Mouse (Mus musculus): ENCODE measurements around the gene Cbx4. TPM values are rescaled to one million over a fixed set of nuclear protein-coding genes. Genes with fewer than 3 reads are reported as not detected.
A peak's percentile ranks its signal among the peaks of the same experiment; 100 is the strongest.

Gene Cbx4
- total RNA-seq, 2 experiments from 2014 or later: 10.4 to 10.7 TPM

DNA sequence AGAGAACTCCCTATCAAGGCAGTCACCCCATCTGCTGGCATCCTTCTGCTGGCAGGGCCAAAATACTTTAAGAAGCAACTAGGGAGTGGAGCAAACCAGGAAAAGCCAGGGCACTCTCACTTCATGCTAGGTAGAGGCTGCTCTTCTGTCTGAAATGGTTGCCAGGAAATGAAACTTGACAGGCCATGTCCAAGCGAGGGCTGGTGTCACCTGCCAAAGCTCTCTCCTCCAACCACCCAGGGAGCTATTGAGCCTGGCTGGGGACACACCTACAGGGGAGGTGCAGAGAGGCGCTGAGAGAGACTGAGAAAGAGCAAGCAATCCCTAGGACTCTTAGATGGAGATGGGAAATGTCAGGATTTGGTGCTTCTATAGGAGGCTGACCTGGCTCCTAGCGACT lies 26.8 kb downstream of the Cbx4 start:
- no peak for DNase-seq (ENCODE audit: low spot score in 2 of 2)

DNA sequence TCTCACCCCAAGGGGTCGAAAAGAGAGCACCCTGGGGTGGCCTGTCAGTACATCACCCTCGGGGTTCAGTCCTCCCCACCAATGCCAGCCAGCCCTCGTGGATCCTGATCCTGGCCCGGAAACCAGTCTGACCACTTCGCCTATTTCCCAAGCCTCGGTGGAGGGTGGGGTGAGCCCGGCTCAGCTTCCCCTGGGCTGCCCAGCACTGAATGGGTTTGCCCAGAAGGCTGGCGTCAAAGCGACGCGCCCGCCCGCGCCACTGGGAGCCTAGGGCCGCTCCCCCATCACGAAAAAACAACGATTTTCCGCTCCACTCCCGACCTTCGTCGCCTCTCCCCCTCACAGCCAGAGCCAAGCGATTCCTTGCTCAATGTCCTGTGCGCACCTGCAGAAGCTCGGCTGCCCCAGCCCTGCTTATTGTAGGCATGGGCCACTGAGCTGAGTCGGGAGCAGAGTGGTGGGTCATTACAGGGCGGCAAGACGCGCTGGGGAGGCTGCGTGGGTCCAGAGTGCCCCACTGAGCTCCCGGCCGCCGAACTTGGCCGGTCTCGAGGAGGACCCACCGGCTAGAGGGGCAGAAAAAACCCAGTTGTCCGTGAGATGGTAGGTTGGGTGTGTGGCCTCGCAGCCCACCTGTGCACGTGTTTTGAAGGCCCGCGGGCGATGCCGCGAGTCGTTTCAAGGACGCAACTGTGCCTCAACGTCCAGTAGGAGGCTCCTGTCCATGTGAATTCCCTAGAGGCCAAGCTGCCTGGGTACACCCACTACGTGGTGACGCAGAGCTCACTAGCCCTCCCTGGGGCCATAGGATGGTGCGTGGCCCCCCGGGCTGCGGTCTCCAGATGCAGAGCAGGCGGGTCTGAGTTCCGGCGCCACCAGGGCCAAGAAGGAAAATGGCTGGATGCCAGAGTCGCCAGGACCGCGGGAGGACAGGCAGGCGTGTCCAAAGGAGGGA lies 27.7 kb downstream of the Cbx4 start:
- DNase-seq (ENCODE audit: low spot score in 2 of 2): no peak

DNA sequence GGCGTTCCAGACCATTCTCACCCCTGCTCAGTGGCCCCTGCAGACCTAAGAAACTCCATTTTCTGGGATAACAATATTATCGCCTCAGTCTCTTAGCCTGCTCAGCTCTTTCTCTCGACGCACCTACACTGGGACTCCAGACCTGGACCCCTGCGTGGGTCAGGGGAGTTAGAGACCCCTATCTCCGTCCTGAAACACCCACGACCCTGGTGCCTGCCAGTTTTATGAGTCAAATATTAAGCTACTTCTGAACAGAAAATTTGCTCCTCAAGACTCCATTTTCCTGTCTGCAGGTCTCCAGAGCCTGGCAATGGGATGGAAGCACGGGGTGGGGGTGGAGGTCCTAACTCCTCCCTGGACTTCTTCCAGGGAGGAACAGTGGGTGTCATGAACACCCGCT lies 28.7 kb downstream of the Cbx4 start:
- no peak for DNase-seq (ENCODE audit: low spot score in 2 of 2)

DNA sequence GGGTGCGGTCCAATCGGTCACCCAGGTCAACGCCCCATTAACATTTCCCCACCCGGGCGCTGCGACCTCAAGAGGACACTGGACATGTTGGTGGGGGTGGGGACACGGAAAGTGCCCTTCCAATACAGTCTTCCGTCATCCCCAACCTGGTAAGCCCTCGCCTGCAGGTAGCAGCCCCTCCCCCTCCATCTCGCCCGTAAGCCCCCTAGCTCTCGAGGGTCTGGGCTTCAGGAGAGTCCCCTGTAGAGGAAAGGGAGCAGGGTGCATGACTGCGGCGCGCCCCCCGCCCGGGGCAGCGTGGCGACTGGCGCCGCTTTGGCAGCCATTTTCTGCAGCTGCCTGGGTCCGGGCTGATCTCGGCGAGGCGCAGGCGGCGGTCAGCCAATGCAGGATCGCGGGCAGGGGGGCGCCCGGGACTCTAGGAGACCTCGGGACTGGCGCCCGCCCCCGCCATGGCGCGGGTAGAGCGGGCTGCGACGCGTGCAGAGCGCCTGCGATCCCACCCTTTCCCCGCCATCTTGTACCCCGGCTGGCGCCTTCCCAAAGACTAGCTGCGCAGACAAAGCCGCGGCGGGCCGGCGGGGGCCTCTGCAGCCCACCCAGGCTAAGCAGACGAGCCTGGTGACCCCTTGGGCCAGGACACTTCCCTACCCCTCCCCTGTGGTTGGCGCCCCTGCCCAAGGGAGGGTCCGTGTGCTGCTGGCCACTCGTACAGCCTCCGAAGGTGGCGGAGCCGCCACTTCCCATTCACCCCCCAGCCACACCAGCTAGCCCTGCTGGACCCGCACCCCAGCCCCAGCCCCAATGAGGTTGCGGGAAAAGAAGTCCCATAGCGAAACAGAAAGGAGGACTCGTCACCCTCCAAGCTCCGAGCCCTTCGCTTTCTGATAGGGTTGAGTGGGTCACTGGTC lies 29.5 kb downstream of the Cbx4 start:
- no peak for DNase-seq (ENCODE audit: low spot score in 2 of 2)

DNA sequence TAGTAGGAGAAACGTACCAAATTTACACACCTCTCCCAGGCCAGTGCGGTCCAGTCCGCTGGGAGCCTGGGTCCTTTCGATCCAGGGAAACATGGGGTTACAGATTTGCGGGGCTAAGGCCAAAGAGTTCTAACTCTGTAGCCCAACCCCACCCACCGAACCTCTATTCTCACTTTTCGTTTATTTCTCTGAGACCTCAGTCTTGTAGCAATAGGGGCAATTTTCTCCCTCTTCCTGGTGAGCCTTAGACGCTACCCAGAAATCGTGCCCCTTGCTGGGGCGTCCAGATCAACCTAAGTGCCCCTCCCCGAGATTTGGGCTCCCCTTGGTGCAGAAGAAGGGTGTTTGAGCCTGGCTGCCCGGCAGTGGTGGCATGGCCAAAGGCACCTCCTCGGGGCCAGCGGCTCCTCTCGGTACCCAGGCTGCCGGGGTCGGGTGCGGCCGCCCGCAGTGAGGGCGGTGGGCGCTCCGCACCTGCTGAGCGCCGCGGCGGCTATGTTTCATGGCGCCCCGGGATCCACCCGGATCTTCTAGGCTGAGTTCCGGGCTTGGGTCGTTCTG lies 30.4 kb downstream of the Cbx4 start:
- DNase-seq (ENCODE audit: low spot score in 2 of 2): no peak

DNA sequence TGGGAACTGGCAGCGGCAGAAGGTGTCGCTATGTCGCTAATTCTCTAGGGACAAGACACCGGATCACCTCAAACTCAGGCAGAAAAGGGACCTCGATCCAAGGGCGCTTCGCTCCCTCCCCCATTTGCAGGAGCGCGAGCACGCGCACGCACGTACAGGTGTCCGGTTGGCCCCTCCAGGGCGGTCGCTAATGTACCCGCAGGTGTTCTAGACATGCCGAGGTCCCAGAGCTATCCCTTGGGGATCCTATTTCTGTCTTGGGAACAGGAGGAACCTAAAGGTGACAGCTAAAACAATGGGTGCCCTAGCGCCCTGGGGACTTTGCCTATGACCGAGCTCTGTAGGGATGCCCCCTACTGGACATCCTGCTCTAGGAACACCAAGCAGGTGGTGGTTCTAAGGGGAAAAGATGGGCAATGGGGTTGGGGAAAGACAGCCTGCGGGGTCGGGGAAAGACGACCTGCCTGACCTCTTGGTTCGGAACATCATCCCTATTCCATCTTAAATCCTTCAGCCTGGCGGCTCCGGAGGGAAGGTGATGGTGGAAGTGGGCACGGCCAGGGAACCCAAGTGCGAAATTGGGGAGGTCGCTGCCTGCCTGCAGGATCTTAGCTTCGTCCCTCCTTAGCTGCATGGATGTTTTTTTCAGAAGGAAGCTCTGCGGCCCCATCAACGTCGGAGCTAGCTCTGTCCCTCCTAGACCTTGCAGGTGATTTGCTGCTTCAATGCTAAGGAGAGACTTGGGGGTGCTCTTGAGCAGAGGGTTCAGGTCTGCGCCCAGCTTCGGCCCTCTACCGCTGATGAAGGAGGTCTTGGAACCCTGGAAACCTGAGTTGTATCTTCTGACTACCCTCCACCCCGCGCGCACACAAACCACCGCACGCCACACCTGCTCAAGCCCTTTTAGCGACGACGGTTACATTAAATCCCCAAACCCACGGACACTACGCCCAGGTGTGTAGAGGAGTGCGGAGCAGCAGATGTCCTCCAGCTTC lies 31.4 kb downstream of the Cbx4 start:
- no peak for DNase-seq (ENCODE audit: low spot score in 2 of 2)

DNA sequence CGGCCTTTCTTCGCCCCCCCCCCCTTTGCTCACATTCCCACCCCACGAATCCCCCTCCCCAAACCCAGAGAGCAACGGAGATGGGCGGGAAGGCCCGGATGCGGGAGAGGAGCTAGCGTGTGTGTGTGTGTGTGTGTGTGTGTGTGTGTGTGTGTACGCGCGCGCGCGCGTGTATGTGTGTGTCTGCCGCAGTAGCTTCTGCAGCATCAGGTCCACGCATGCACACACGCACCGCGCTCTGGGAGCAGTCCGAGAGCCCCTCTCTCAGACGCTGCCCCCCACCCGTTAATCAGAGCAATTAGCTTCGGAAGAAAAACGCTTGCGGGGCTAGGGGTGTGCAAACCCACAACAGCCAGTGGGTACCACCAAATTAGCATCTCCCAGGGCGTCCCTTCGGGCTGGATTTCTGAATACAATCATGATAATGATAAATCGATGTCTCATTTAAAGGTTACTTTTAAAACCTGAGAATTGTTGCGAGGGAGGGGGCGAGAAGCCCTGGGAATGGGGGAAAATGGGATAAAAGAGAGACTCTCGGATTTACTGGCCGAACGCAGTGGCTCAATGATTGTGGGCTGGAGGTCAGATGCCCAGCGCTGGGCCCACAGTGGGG lies 32.2 kb downstream of the Cbx4 start:
- DNase-seq (ENCODE audit: low spot score in 2 of 2): no peak

DNA sequence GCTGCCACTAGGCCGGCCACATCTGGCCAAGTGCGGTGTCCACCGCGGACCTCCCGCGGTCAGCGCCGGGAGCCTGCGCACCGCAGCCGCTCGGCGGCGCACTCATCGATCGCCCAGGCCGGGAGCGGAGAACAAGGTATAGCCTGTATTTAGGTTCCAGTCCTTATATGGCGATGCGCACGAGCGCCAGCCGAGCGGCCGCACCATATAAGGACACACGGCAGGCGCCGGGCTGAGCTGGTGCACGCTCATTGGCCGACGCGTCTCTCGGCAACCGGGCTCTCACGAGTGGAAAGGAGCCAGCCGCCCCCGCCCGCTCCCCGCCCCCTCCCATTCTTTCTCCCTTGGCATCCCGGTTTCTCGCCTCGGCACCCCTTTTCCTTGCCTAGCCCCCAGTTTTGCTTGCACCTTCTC lies 32.8 kb downstream of the Cbx4 start:
- DNase-seq (ENCODE audit: low spot score in 2 of 2): peak in 1 of 2 experiments; percentile 63

DNA sequence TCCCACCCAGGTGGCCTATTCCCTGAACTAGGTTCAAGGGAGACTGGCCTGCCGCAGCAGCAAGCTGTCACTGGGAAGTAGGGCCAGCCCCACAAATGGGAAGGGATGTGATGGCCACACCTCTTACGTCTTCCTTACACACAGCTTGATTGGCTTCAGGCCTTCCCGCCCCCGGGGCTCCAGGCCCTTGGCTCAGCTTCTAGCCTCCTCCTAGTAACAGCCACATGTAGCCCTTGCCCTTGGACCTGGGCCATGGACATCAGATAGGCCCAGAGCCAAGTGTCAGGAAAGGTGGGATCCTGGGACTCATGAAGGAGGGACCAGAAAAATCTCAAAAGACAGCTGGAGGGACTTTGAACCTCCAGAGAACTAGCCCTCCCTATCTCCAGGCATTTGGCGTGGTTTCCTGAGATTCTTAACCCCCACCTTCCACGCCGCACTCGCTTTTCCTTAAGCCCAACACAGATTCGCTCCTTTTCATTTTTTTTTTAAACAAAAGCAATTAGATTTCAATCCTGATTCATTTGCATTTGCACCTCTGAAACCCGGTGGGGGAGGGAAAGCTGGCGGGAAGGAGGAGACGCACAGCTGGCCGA lies 33.3 kb downstream of the Cbx4 start:
- DNase-seq (ENCODE audit: low spot score in 2 of 2): no peak

DNA sequence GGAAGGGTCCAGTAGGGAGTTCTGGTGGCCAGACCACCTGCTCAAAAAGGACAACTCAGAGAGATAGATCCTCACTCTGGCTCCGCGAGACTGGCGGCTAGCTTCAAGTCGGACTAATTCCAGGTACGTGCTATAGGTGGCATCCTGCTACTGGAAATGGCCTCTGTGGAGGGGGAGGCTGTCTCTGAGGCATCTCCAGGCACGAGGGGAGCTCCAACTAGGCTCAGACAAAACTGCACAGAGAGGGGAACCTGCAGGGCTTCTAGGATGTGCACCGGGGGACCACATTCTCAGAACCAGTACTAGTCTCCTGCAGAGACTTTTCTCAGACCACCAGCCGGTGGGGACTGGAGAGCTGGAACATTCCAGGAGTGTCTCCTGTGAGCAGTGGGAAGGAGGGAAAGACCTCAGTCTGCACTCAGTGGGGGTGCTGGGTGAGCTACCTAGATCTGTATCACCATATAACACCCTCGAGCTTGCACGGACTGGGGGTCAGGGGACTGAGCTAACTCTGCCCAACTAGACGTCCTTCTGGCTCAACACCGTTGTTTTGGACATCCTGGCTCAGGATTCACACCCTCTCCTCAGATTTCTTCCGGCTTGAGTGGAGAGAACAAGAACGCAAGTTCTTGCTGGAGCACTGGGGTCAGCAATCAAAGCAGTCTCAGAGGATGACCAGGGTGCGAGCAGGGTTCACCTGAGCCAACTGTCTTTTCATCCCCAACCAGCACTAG lies 33.9 kb downstream of the Cbx4 start:
- DNase-seq (ENCODE audit: low spot score in 2 of 2): no peak

DNA sequence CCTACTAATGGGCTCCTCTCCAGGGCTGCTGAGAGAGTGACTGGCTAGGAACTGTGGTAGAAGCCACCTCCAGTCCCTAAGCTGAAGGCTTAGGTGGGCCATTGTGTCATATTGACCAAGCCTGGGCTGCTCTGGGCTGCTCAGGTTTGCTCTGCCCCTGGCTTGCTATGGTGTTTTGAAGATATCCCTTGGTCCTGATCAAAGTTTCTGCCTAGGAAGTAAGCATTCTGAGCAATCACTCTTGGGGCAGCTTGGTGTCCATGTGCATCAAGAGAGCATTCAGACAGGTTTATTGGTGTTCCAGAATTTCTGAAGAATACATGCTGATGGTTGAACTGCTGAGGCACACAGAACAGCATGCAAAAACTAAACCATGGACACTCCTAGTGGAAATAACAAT lies 34.6 kb downstream of the Cbx4 start:
- no peak for DNase-seq (ENCODE audit: low spot score in 2 of 2)

DNA sequence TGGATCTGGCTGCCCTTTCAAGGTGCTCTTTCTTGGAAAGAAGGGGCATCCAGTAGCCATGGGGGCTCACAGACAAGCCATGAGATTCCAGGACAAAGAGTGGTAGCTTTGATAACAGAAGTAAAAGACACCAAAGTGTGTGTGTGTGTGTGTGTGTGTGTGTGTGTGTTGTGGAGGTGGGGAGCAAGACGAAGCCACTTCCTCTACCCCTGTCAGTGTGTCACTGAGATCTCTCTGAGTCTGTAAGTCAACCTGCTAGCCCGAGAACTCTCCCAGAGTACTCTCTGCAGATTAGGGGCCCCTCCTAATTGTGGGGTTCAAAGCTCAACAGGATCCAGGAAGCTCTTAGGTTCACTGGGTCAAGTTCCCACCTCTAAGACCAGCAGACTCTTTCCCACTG lies 35.7 kb downstream of the Cbx4 start:
- DNase-seq (ENCODE audit: low spot score in 2 of 2): no peak

DNA sequence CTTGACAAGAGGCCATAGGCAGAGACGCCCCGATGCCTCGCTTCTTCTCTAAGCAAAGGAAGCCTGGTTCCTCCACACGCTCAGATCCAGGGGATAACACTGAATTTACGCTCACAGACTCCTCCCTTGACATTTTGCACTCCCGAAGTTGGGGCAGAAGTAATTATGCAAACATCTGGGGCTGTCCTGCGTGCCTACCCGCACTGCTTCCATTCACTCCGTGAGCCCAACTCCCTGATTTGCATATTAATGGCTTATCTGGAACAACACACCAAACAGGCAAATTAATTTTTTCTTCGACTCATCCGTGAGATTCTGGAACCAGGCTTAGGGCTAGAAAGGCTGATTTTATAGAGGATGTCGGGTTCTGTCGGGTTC lies 37.9 kb downstream of the Cbx4 start:
- DNase-seq (ENCODE audit: low spot score in 2 of 2): no peak

DNA sequence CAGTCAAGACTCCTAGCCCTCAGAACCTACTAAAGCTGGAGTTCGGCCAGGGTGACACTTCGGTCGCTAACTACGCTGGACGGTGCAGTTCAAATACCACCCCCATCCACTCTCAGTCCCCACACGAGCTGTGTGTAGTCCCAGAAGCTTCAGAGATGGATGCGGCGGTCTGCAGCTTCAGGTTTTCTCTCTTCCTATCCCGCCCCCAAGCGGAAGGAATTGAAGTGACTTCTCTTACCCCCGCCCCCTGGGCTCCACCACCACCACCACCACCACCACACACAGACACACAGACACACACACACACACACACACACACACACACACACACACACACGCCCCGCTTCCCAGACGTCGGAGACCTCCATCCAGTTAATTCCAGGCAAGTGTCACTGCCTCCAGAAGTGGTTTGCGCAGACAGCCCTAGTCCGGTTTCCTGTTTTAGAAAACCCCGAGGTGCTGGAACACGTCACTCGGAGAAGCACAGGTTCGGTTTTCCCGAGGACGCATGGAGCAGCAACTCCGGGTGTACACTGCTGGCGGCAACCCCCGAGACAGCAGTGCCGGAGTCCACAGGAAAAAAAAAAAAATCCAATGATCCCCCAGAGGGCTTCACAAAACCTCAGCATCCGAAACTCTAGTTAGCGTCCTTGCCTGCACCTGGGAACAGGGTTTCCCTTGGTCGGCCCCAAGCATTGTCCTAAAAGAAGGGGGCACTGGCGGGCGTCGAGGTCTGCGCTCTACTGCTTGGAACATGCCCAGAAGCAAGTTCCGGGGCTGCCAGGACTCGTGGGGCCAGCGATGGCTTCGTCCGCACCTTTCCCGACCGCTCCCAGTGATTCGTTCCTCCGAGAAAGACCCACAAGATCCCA lies 38.5 kb downstream of the Cbx4 start:
- no peak for DNase-seq (ENCODE audit: low spot score in 2 of 2)

DNA sequence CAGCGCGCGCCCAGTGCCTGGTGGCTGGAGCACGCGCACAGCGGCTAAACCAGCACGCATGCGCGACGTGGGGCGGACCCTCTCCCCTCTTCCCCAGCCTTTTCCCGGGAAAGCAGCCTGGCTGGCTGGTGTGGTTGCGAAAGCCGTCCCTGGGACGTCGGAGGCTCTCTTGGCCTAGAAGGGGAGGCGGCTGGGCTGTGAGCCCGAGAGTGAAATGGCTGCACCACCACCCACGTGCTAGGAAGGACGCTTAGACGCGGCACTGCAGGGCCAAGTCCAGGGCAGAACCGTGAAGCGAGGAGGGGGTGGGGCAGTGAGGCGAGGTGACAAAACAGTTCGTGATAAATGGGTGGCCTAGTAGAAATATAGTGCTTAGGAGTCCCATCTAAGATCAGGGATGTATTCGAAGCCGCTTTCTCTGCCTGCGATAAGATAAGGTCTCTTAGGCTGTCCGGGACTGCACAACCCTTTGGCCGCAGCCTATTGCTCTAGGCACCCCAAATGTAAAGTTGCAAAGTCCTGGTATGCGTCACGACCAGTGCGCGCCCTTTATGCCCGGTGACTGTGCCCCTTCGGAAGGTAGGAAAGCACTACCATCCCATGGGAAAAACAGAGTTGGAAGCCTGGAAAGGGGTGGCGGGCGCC lies 39.3 kb downstream of the Cbx4 start:
- DNase-seq (ENCODE audit: low spot score in 2 of 2): peak in 1 of 2 experiments; percentile 61

DNA sequence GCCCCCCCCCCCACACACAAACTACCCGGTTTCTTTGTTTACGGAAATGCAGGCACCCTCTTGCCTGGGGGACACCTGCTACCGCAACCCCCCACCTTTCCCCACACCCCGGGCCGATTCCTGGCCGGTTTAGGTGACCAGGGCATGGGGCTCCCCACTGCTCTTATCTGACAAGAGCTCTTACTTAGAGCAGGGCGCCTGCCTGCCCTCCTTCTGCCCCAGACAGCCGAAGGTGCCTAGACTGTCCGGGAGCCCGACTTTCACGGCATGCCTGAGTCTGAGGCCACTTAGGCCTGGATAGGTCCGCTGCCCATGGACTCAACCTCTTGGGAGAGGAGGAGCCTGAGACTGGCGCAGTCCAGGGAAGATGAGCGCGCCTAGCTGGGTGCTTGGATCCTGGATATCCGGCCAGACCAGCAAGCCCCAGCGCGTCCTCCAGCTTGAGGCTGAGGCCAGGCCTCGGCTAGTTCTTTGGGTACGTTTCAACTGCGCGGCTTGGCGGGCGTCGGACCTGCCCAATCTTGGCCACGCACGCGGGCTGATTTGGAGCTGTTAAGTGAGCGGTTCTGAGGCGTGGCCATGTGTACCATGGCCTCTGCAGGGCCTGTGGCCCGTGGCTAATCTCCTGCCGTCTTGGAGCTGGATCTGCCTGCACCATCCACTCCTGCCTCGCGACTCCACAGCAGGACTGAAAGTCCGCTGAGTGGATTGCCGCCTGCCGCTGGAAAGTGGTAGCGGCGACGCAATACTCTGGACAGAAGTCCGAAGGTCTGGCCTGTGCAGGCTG lies 41.3 kb downstream of the Cbx4 start:
- DNase-seq (ENCODE audit: low spot score in 2 of 2): no peak

Measured in gastrocnemius, postnatal 4 days (tissue).